Mouse (Mus musculus): Measurements from ENCODE around the gene Adamtsl3. TPM values are rescaled to one million over a fixed set of nuclear protein-coding genes. Genes with fewer than 3 reads are reported as not detected.
A peak's percentile ranks its signal among the peaks of the same experiment; 100 is the strongest.

Gene Adamtsl3
- polyA plus RNA-seq, 1 experiment from 2014 or later: 0.64 TPM

- Histone ChIP-seq H3K4me2 (ENCODE audit: low read length) (peak overlapping the region; percentile 61), H3K9ac (ENCODE audit: low read depth, low read length) (peak overlapping the region; percentile 64), H3K27ac (ENCODE audit: low read length) (0 out of 2 replicates have a peak overlapping the region, but pooled peaks have one; percentile 33), H3K9me3 (replicated peaks; ENCODE audit: control insufficient read depth, low read length, poor library complexity, severe bottlenecking) (no peaks in the 10 kb centered on the region), H3K27me3 (ENCODE audit: control insufficient read depth, insufficient read depth, low read depth, low read length) (no peaks in the 10 kb centered on the region), H3K4me3 (ENCODE audit: low read depth, low read length) (peak overlapping the region; percentile 57), H3K4me1 (ENCODE audit: control insufficient read depth, insufficient read depth, low read length) (peaks cover 12% of the 10 kb centered on the region), H3K36me3 (ENCODE audit: control insufficient read depth, insufficient read depth, low read length) (no peaks in the 10 kb centered on the region)
- ATAC-seq: no peak; the same call in 1 of the 2 replicates
- 32% methylated on average over 4 of the region's 4 CpGs for WGBS
Observed at GRCm38 (mm10) chr7:82647909-82648308, 312.4 kb downstream of the Adamtsl3 start.

- Histone ChIP-seq H3K36me3 (ENCODE audit: control insufficient read depth, insufficient read depth, low read length) (no peaks in the 10 kb centered on the region), H3K27ac (ENCODE audit: low read length) (0 out of 2 replicates have a peak within 1 kb of the TSS, but pooled peaks have one; percentile 33), H3K4me3 (ENCODE audit: low read depth, low read length) (peak within 1 kb of the TSS; percentile 57), H3K27me3 (ENCODE audit: control insufficient read depth, insufficient read depth, low read depth, low read length) (no peaks in the 10 kb centered on the region), H3K9ac (ENCODE audit: low read depth, low read length) (peak within 1 kb of the TSS; percentile 64), H3K9me3 (replicated peaks; ENCODE audit: control insufficient read depth, low read length, poor library complexity, severe bottlenecking) (no peaks in the 10 kb centered on the region), H3K4me2 (ENCODE audit: low read length) (peak within 1 kb of the TSS; percentile 61), H3K4me1 (ENCODE audit: control insufficient read depth, insufficient read depth, low read length) (peaks cover 12% of the 10 kb centered on the region)
- WGBS: 0% methylated on average over 46 of the region's 46 CpGs
- peak; percentile 99 for ATAC-seq
Observed at GRCm38 (mm10) chr7:82648353-82649080, 313.0 kb downstream of the Adamtsl3 start, which contains the start of the genes Saxo2 and Efl1. Gene Saxo2, minus strand, starts transcription at chr7:82648528. Gene Efl1, plus strand, starts transcription at chr7:82648614.

GRCm38 (mm10) chr7:82649081-82649445, 313.6 kb downstream of the Adamtsl3 start:
- H3K4me2 ChIP-seq (ENCODE audit: low read length): peak overlapping the region; percentile 61
- WGBS: 23% methylated on average over 6 of the region's 6 CpGs
- H3K36me3 ChIP-seq (ENCODE audit: control insufficient read depth, insufficient read depth, low read length): no peaks in the 10 kb centered on the region
- H3K27me3 ChIP-seq (ENCODE audit: control insufficient read depth, insufficient read depth, low read depth, low read length): no peaks in the 10 kb centered on the region
- no peak overlapping the region for H3K27ac ChIP-seq (ENCODE audit: low read length)
- H3K9ac ChIP-seq (ENCODE audit: low read depth, low read length): peak overlapping the region; percentile 64
- no peaks in the 10 kb centered on the region for H3K9me3 ChIP-seq (replicated peaks; ENCODE audit: control insufficient read depth, low read length, poor library complexity, severe bottlenecking)
- ATAC-seq: peak; percentile 39; the same call in 1 of the 2 replicates
- H3K4me3 ChIP-seq (ENCODE audit: low read depth, low read length): peak overlapping the region; percentile 57
- peaks cover 12% of the 10 kb centered on the region for H3K4me1 ChIP-seq (ENCODE audit: control insufficient read depth, insufficient read depth, low read length)

Other genes with a start within 250 kb of the Adamtsl3 start
- gene Sh3gl3, start 161.9 kb upstream of the Adamtsl3 start, polyA plus RNA-seq (2015; fragmentation: Nextera tagmentation; extraction: Ambion mirVana): 85.0 and 91.4 TPM in 2 replicates